Mouse (Mus musculus) adrenal gland, adult 8-10 months (tissue): ENCODE results near the gene Tmem229b. TPM values are rescaled to one million over a fixed set of nuclear protein-coding genes. Genes with fewer than 3 reads are reported as not detected.

Experiments
- DNase-seq: peaks from one replicate; pipeline ENCODE4 v3.0.0; 2022
- total RNA-seq, 4 experiments: library from RNA; stranded (reverse); gene quantifications; 2 replicates each; pipeline ENCODE4 v1.2.4; 2022

Gene Tmem229b
- total RNA-seq, 4 experiments from 2014 or later = 6.8 to 19.5 (median 11.7) TPM

DNA sequence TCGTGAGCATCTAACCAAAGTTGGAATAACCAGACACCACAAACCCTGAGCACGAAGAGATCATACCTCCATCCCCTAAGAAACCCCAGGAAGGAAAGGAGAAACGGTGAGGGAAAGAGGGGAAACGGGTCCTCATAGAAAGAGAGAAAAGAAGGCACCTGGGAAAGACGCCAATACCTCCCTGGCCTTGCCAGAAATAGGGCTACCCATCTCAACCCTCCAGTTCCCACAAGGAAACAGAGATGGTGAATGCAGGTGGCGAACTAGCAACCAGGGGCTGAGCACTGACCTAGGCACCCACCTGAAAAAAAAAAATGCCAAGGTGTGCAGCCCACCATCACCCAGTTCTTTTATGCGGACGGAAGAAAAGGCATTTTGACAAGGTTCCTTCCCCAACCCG, 1.4 kb downstream of the Tmem229b start:
- DNase-seq = no peak

DNA sequence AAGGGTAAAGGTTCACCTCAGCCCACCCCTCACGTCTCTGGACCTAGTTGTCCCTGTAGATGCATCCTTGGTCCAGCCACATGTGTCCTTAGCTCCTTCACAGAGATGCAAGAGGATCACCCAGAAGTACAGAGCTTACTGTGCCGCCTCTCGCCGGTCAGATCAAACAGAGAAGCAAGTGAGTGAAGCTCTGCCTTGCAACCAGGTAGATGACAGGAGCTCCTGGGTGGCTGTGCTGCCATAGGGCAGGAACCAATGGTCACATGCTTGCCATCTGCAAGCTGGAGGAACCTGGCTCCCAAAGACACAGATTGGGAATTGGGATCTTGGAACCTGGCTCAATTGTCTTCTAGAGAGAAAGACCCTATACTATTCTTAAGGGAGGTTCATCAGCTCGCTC, 2.0 kb downstream of the Tmem229b start:
- no peak for DNase-seq

GRCm38 (mm10) chr12:79002978-79003377, 4.4 kb downstream of the Tmem229b start:
- no peak for DNase-seq

GRCm38 (mm10) chr12:79002406-79002805, 5.0 kb downstream of the Tmem229b start:
- no peak for DNase-seq

DNA sequence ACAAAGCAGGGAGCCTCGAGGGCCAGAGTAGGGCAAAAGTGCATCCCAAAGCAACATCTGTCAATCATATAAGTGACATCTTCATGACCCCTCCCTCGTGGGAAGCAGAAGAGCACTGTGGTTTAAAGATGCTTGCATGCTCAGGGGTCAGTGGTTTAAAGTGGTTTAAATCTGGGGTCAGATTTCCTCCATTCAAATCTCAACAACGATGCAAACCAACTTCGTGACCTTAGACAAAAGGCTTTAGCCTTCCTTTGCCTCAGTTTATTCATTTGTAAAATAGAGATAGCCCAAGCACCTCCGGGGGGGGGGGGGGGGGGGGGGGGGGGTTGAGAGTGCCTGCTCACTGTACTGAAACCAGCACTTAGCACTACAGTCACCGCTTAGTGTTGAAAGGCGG, 10.7 kb downstream of the Tmem229b start:
- no peak for DNase-seq

GRCm38 (mm10) chr12:78996271-78996670, 11.2 kb downstream of the Tmem229b start:
- no peak for DNase-seq

DNA sequence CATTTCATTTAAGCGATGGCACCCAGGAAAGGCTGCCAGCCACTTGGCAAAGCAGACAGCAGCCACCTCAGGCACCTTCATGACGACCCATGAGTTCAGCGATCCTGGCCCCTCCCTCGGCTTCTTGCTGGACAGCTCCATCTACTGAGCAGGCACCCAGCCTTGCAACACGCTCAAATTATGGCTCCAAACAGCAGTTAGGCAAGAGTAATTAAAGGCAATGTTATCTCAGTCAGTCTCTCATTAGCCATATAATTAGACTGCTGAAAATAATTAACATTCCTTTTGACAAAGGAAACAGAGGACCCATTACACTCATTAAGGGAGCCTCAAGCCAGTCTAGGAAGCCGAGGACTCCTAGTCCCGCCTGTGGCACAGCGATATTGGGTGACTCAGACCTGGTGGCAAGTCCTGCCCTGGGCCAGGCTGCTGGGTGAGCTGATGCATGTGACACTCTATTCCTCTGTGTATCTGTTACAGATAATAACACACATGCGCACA, 19.8 kb downstream of the Tmem229b start:
- DNase-seq = no peak

DNA sequence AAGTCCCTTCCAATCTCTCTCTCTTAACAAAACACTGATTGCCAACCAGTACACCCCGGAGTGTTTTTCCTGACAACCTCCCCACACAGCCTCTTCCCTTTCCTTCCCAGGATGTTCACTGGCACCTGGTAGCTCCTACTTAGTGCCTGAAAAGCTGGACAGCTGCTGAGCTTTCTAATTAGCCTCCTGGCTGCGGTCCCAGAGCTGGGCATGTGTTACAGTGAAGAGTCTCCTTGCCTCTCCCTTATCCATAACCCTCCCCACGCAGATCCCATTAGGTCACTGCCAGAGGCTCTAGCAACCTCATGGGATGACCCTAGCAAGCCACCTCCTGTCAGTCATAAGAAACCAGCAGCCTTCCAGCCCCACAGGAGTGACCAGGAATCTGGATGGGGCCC, 23.4 kb downstream of the Tmem229b start:
- DNase-seq = no peak

DNA sequence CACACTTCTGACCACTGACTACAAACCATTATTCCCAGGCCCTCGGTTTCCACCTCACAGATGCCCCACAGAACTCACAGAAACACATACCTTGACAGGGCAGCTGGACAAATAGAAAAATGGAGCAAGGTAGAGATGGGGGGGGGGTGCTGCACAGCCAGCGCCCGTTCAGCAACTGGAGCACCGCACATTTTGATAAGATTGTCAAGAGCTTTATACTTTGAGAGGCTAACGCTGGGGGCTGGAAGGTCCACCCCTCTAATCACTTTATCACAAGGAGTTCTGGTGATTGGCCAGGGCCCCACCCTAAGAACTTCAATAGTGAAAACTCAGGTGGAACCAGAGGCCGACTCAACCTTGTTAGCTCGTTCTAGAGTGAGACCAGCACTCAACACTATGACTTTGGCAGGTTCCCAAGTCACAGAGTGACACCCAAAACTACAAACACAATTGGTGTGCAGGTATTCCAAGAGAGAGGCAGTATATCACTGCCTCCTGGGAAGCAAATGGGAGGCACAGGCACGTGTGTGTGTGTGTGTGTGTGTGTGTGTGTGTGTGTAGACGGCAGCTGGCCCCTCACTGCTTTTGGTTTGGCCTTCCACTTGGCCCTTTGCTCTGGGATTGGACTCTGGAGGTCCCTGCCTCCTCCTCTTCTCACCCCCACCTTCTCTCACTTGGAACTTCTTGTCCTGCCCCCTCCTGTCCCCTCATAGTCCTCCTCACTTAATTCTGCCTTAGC, 24.0 kb downstream of the Tmem229b start:
- no peak for DNase-seq

GRCm38 (mm10) chr12:78981938-78982825, 25.2 kb downstream of the Tmem229b start:
- DNase-seq = no peak

GRCm38 (mm10) chr12:78981131-78981530, 26.3 kb downstream of the Tmem229b start:
- no peak for DNase-seq

GRCm38 (mm10) chr12:78980683-78981091, 26.7 kb downstream of the Tmem229b start:
- DNase-seq = peak; percentile 21

- DNase-seq = no peak
Observed at GRCm38 (mm10) chr12:78977552-78977951, 29.9 kb downstream of the Tmem229b start.

GRCm38 (mm10) chr12:78977078-78977477, 30.3 kb downstream of the Tmem229b start:
- peak; percentile 45 for DNase-seq

DNA sequence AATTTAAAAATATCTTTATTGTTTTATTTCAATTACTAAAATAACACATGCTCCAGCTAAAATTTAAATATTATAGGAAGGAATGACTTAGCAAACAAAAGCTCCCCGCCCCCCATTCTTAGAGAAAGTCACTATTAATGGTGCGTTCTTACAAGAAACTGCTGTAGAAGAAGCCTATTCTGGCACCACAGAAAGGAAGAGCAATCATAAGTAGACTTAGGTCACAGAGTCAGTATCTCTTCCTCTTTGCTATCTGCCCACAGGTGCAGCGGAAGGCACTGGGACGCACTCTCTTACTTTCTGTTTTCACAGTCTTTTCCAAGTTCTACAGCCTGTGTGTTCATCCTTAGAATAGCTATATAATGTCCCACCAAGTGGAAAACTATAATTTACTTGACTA, 31.6 kb downstream of the Tmem229b start:
- DNase-seq = no peak

DNA sequence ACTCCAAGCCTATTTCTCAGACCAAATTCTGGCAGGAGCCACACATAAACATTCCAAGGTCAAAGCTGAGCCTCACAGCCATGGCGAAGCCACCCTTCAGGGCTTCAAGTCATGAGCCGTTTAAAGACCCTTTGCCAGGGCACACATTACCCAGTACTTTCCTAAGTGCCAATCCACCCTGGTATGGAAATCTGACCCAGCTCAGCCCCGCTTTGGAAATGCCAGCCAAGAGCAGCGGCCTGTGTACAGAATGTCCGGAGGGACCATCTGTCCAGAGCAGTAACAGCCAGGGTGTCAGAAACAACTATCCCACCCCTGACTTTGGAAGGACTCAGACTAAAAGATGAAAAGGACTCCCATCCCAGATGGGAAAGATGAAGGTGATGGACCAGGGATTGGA, 32.7 kb downstream of the Tmem229b start:
- DNase-seq = no peak

DNA sequence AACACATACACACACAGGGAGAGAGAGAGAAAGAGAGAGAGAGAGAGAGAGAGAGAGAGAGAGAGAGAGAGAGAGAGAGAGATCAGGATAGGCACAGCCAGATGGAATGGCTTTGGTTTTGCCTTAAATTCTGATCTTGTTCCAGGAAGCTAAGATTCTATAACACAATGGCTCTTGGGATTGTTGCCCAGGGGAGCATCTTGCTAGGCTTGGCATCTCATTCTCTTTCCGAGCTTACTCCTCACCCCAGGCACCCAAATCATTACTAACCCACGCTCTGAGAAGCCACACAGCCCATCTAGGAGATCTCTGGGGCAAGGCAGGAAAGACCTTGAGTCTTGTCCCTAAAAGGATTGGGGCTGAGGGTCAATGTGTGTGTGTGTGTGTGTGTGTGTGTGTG, 33.6 kb downstream of the Tmem229b start:
- no peak for DNase-seq

GRCm38 (mm10) chr12:78971649-78972048, 35.8 kb downstream of the Tmem229b start:
- peak; percentile 41 for DNase-seq

GRCm38 (mm10) chr12:78970725-78971124, 36.7 kb downstream of the Tmem229b start:
- DNase-seq = no peak

DNA sequence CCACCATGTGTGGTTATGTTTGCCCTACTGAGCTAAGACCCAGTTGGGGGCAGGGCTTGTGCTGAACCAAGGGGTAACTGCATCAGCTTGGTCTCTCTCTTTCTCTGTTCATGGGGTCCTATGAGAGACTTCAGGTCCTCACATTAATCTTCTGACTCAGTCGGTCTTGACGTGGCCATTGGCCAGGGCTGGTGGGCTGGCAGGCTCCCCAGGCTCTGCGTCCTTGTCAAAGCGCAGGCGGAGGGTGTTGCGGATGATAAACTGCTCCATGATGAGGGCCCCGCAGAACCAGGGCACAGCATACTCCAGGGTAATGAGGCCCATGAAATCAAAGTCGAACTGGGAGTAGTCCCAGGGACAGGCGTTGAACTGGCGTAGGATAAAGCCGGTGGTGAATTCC, 42.9 kb downstream of the Tmem229b start:
- peak; percentile 54 for DNase-seq

DNA sequence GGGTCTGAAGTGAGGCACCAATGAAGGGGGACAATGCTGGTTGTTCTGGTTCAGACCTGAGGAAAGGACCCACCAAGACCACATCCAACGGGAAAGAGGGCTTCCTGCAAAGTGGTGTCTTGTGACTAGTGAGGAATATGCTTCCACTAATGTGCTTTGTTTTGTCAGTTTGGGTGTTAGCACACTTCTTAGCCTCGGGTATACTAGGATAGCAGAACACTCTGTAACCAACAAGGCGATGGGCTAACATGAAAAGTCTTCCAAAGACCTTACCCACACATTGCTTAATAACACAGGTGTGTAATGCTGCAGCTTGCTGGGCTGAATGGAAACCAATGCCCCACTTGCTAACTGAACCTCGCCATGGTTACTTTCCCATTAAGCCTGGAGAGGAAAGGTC, 51.0 kb downstream of the Tmem229b start:
- no peak for DNase-seq

DNA sequence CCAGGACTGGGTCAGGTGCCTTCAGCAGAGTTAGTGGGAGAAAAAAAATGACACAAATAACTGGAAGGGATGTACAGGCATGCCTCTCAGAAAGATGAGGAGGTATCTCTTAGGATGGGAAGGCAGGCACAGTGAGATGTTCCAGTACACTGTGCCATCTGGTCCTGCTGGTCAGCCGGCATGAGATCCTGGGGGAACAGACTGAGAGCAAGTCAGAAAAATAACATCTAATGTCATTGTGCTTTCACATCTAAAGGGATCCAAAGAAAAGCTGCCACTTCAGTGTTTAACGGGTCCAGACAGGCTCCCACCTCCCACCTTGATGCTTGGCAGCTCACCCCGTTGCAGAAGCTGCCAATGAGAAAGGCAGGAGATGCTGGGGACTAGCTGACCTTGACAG, 54.9 kb downstream of the Tmem229b start:
- DNase-seq = no peak

DNA sequence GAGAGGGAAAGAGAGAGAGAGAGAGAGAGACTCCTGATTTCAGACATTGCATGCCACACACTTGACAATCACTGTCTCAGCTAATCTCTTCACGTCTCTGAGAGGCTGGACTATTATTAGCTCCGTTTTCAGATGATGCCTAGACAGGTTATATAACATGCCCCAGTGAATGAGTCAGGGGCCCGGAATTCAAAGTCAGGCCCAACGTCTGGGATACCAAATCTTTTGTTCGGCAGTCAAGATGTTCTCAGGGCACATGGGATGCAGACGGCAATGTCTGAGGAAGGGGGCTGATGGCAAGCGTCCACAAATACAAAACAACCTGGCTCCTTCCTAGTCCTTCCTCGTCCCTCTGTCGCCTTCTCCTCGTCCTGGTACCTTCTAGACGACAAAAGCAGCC, 55.4 kb downstream of the Tmem229b start:
- no peak for DNase-seq

- no peak for DNase-seq
Observed at GRCm38 (mm10) chr12:78947661-78948060, 59.8 kb downstream of the Tmem229b start.
